Mouse (Mus musculus) CH12F3 (cell line): Measurements from ENCODE around the gene Fzr1.

ENCODE experiments used
- in situ Hi-C: fragments of 300-500 bp; cut with MboI; formaldehyde crosslinking; loops from 2 replicates; pipeline ENCODE4 v1.14.3; 2020; ENCODE audit warnings: low sequenced_read_pairs

The Fzr1 gene

GRCm38 (mm10) chr10:81377793-81378552 lies at the start of gene Fzr1:
Gene Fzr1 (minus strand): TSS chr10:81378516.
- in situ Hi-C loops, result no loop called here

DNA sequence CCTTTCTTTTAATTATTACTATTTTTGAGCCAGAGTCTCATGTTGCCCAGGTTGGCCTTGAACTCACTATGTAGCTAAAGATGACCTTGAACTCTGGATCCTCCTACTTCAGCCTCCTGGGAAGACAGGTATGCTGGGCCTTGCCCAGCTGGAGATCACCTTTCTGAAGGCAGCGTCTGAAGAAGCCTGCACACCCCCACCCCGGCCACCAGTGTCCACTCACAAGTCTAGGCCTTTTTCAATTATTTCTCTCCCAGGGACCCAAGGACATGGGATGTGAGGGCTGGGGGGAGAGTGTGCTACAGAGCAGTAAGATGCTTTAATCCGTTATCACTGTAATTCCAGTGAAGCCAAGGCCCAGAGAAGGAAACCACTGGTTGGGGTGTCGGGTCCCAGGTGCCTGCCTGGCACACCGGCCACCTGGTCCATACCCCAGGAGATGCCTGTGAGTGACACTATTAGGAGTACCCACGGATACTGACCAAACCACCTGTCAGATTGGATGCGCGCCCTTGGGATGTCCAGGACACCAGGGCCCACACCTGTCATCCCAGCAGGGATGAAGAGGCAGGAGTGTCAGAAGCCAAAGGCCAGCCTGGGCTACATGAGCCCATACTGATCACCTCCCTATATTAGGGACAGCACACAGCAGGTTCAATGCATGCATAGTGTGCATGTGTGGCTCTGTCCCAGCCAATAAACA lies 49.6 kb upstream of the Fzr1 start:
- in situ Hi-C loops, result no loop called here

DNA sequence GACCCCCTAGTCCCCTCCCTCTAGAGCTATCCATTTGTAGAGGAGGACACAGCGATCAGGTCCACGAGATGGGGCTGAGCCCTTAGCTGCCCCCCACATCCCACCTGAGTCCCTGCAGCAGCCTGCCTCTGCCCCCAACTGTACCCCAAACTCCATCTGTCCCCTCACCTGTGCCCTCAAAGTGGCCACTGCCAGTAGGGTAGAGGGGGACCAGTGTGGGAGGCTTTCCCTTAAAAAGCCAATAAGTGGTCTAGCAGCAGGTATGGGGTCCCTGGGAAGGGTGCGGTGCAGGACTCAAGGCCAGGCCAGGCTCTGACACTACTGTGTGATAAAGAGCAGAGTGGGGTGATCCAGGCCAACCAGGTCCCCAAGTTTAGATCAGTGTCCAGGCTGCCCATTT lies 49.0 kb upstream of the Fzr1 start:
- in situ Hi-C loops, result no loop called here

DNA sequence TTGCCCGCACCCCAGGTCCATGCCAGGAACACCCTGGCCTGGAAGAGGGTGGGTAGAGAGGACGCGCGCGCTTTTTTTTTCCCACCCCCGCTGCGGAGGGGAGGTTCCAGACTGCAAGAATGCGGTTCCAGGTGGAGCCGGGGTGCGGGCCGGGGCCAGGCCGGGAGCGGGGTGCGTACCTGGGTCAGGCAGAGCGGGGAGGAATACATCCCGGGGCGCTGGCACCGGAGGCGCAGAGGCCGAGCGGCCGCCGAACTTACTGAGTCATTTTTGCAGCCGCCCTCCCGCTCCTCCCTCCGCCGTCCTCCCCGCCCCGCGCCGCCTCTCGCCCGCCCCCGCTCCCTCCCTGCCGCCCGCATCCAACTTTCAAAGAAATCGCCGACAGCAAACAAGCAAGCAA lies 48.6 kb upstream of the Fzr1 start:
- in situ Hi-C loops, result no loop called here

GRCm38 (mm10) chr10:81426081-81426671 lies 47.9 kb upstream of the Fzr1 start:
- in situ Hi-C loops, result no loop called here

DNA sequence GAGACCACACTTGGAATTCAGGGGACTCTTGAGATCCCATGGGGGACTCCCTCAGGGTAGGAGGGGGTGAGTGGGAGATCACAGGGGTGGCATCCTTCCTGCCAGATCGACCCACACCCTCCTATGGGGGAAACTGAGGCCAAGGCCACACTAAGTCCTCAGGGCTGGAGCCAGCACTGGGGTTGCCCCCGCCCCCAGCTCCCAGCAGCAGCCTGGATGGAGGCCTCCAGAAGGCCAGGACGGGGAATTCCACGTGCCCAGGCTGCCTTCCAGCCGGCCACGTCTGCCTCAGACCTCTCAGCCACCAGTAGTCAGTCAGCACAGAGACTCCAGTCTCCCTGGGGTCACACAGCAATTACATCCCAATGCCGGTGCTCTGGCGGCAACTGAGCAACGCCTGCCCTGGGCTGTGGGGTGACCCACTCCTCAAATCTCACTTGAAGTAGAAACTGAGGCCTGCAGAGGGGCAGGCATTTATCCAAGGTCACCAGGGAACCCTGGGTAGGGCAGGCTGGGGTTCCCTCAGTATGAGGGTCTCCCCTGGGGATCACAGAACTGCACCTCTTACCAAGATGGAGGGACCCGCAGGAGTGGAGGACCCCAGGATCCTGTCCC lies 47.0 kb upstream of the Fzr1 start:
- in situ Hi-C loops, result no loop called here

GRCm38 (mm10) chr10:81424246-81425051 lies 46.1 kb upstream of the Fzr1 start:
- in situ Hi-C loops, result no loop called here

GRCm38 (mm10) chr10:81423476-81424245 lies 45.3 kb upstream of the Fzr1 start:
- in situ Hi-C loops, result no loop called here

GRCm38 (mm10) chr10:81422661-81423217 lies 44.4 kb upstream of the Fzr1 start:
- in situ Hi-C loops, result no loop called here

DNA sequence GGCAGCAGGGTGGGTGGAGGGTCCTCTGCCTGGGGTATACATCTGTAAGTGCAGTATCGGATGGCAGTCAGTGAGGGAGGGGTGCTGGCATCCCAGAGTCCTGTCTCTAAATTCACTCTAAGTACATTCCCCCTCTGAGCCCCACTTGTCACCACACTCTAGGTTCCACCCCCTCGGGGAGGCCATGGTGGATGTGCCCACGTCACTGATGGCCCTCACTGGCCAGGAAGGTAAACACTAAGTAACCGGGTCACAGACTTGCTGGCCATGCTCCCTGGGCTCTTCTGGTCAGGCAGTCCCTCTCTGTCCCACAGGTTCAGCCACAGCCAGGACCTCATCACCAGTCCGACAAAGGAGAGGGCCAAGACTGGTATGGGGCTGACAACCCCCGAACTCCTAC lies 43.9 kb upstream of the Fzr1 start:
- in situ Hi-C loops, result no loop called here

- in situ Hi-C loops, result no loop called here
Observed at GRCm38 (mm10) chr10:81421797-81422100, 43.4 kb upstream of the Fzr1 start.

DNA sequence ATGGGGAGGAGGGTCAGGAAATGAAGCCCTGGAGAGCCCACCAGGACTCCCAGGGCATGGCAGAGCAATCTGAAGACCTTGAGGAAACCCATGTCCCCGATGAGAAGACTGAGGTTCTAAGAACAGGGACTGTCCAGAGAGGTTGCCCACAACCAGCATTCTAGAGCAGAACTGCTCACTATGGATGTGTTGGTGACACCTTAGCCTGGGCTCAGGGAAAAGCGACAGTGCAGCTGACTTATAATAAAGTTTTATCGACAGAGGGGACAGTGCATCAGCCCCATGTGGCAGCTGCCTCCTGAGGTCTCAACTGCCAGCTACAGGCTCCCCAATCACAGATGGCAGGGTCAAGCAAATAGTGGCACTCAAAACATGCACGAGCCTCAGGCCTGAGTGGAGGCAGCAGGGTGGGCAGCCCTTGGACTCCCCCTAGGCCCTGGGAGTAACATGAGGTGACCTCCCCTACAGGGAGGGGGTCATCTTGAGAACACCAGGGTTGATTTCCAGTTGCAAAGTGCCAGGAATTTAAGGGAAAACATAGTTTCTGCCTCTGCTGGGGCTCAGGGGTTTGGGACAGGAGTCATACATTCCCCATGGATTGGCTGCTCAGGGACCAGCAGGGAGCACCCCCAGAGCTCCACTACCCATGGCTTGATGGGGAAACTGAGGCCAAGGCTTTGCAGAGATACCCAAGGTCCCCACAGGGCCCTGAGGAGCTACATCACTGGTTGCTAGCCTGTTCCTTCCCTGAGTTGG lies 42.9 kb upstream of the Fzr1 start:
- in situ Hi-C loops, result no loop called here

GRCm38 (mm10) chr10:81420191-81420767 lies 42.0 kb upstream of the Fzr1 start:
- in situ Hi-C loops, result no loop called here

DNA sequence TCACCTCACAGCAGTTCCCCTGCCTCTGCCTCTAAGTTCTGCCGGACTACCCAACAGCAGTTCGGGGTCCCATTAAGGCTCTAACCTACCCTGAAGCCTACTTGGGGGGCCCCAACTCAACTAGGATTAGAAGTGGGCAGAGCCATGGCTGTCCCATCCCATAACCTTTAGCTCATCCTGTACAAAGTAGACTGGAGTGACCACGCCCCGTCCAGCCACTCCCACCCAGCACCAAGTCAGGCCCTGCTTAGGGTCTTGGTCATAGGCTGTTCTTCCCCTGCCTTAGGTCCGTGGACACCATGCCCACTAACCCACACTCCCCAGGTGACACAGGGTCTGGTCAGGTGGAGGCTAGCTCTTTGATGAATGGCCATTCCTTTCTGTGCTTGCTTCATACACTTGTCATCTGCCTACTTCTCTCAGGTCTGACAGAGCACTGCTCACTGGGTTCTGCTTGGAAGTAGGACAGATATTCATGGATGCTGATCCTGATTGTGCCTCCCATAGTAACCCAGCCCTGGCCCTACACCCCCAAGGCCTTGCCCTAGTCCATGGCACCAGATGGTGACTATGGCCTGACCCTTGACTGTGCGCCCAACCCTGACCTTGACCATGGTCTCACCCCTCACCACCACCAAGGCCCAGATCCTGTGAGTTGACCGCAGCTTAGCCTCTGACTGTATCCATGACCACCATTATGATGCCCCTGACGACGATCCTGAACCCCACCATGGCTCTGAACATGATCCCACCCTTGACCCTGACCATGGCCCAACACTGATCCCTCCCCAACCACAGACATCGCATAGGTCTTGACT lies 41.0 kb upstream of the Fzr1 start:
- in situ Hi-C loops, result no loop called here

DNA sequence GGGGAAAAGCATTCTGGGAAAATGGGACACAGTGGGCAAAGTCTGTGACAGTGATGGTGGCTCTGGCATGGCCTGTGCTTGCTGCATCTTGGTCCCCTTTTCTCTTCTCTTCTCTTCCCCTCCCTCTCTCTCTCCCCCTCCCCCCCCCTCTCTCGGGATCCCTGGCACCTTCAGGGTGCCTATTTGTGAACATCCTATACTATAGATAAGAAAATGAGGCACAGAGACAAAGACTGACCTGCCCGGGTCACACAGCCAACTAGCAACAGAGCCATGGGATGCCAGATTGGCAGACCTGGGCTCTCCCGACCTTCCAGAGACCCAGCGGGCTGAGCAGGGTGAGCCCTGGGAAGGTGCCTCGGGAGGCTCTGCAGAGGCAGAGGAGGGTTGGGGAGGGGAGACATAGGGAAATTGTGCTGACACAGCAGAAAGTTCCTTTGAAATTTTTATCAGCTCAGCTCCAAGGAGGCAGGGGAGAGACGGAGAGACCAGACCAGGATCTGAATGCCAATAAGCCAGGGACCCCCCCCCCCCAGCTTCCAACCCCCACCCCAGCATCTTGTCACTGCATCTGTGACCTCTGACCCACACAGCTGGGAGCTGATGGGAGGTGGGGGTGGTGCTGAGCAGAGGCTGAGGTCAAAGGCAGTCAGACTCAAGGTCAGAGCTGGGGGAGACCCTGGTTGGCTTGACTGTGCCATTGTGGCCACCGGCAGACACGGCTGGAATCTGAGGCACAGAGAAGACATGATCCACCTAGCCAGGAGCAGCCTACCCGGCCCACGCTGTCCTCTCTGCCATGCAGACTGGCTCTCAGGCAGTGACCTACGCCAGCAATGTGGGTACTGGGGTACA lies 40.1 kb upstream of the Fzr1 start:
- in situ Hi-C loops, result no loop called here

DNA sequence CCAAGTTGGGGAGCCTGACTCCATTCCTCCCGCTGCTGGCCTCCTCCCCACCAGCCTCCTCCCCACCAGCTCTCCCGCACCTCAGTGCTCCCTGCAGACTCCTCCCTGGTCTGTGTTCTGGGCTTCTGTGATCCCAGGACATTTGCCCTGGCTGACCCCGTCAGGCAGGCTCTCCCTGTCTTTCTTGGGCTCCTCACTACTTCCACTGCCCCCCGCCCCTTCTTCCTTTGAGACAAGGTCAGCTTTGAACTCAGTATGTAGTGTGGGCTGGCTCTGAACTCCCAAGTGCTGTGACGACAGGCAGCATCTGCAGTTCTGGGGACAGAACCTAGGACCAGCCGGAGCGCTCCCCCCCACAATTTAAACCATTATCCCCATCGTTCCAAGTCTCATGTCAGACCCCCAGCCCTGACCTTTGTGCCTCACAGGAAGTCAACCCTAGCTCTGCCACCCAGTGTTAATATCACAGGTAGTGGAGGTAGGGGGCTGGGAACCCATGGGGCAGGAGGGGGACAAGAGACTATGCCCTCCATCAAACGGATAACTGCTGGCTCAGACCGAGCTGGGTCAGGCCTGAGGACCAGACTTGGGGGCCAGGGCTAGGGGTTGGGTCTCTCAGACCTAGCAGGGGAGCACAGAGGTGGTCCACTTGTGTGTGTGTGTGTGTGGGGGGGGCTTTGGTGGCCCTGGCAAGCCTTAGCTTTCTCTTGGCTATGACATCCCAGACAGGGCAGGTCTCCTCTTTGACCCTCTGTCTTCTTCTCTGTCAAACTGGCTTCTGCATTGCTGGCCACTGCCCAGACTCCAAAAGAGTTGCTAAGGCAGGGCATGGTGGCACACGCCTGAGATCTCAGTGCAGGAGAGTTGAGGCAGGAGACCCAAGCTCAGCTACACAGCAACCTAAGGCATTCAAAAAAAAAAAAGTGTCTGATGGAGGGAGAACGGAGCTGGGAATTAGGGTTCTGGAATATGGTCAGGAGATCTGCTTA lies 39.2 kb upstream of the Fzr1 start:
- in situ Hi-C loops, result no loop called here
